Mouse (Mus musculus): ENCODE results near the gene Fgfr2.

Fgfr2 gene

DNA sequence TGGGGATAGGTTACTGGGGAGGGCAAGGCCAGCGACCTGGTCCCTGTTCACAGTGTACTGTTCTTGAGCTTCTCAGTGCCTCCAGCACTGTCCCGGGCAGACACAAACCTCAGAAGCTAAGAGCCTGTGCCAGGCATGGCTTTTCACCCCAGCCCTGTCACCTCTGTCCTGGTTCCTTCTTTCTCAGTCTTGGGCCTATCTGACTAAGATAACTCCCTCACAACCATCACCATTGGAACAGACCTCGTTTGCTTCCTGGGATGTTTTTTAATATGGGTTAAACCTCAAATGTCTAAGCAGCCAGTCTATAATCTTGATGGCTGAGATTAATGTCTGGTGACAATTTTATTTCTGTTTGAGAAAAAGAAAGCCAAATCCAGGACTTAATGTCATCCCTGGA is 755.8 kb downstream of the Fgfr2 start:
- no peak for TF ChIP-seq GATA4 (IDR thresholded peaks at IDR 0.05; ENCODE audit: insufficient replicate concordance, low read length)

DNA sequence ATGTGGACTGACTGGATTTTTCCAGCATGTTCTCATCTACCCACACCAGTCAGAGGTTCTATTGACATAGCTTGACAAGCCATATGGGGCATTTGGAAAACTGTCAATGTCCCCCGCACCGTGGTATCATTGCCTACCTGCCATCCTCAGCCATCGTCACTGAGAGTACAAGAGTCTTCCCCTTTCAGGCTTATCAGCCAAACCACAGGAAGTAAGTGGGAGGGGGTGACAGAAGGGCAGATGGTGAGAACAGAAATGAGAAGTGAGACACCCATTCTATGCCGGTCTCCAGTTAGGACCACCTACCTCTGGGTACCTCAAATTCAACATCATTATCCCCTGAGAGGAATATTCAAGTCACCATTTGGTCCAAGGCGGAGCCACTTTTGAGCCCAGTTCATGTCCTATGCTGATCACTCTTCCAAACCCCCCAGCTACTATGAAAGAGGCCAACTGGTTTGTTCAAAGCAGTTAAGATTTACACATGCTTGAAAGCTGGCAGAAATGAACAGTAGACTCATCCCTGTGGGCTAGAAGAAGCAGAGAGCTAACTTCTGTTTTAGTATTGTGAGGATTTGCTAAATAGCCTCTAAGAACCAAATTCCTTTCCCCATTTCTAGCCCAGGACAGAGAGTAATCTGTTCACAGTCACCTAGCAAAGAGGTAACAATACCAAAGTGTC is 757.3 kb downstream of the Fgfr2 start:
- no peak for TF ChIP-seq GATA4 (IDR thresholded peaks at IDR 0.05; ENCODE audit: insufficient replicate concordance, low read length)

DNA sequence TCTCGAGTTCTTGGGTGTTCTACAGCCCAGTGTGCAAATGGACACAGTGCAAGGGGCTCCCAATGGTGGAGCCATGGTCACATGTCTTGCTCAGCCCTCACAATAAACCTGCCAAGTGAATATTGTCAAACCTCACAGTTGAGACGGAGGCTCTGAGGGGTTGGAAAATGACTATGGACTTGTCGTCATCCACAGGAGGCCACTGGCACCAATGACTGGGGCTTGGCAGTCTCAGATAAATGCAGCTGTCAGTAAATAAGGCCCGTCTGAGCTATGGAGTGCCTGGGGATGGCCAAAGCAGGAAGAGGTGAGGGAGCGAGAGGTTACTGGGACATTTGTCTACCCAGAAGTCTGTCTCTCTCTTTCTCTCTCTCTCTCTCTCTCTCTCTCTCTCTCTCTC is 758.0 kb downstream of the Fgfr2 start:
- no peak for TF ChIP-seq GATA4 (IDR thresholded peaks at IDR 0.05; ENCODE audit: insufficient replicate concordance, low read length)

DNA sequence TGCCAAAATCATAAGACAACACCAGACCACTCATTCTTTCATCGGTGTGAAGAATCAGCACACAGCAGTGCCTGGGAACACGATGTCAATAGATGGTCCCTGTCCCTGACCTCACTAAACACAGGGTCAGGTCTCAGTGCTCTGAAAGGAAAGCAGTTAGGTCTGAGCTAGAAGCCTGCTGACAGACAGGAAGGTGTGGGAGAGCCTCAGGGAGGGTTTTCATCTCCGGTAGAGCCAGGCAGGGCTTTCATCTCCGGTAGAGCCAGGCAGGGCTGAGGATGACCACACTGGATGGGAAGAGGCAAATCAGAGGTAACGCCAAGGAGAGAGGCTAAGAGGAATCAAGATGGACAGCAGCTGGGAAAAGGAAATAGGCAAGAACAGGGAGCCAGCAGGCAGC is 758.6 kb downstream of the Fgfr2 start:
- no peak for TF ChIP-seq GATA4 (IDR thresholded peaks at IDR 0.05; ENCODE audit: insufficient replicate concordance, low read length)

DNA sequence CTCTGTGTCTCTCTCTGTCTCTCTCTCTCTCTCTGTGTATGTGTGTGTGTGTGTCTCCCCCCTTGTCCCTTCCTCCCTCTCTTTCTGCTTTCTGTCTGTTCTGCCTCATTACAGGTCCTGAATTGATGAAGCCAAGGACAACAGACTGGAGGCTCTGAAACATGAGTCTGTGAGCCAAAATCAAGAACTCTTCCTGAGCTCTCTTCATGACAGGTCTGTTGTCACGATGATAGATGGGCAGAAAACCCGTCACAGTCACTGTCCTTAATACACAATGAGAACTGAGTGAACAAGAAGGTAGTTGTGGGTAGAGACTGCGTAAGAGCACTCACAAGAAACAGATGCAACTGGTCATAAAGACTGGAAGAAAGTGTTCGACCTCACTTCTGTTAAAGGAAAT is 762.8 kb downstream of the Fgfr2 start:
- TF ChIP-seq GATA4 (IDR thresholded peaks at IDR 0.05; ENCODE audit: insufficient replicate concordance, low read length), result no peak

DNA sequence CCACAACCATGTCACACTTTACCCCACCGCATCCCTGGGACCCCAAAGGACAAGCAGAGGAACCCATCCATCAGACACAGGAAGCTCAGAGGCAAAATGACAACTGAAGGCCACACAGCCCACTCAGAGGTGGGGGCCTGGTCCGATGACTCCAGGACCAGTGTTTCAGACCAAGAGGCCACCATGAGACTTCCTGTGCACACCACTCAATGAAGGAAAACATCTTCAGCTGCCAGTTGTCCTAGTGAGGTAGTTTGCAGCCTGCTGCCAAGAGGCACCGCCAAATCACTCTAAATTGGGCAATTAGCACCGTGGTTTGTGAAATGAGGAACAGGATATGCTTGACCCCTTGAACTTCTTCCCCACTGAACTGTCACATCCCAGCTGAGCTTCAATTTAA is 764.4 kb downstream of the Fgfr2 start:
- TF ChIP-seq GATA4 (IDR thresholded peaks at IDR 0.05; ENCODE audit: insufficient replicate concordance, low read length), result no peak

DNA sequence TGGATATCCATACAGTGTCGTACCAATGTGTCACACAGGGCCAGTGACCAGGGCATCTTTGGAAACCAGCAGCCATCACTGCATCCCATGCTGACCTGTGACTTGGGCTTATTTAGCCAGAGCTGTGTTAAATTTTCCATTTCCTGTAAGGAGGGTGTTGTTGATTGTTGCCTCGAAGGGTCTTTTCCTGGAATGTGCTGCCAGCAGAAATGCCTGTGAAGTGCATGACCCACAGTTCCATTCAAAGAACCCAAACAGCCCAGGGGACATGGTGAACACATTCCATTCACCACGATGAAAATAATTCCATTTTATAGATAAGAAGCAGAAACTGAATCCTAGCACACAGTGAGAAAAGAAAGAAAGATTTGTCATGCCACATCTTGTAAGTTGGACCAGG is 764.9 kb downstream of the Fgfr2 start:
- peak; percentile 44; the same call in 1 of the 2 replicates for TF ChIP-seq GATA4 (IDR thresholded peaks at IDR 0.05; ENCODE audit: insufficient replicate concordance, low read length)

DNA sequence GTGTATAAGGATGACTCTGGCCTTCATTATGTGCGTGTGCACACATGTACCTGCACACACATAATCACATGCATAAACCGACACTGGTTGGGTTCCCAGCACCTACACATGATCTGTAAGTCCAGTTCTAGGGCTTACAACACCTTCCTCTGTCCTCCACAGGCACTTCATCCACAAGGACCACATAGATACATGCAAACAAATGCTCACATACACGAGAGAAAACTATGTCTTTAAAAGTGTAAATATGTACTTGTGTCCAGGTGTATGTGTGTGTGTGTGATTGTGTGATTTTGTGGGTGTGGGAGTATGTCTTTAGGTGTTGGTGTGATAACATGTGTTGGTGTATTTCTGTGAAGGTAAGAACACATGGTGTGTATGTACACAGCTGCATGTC is 765.3 kb downstream of the Fgfr2 start:
- TF ChIP-seq GATA4 (IDR thresholded peaks at IDR 0.05; ENCODE audit: insufficient replicate concordance, low read length), result no peak

DNA sequence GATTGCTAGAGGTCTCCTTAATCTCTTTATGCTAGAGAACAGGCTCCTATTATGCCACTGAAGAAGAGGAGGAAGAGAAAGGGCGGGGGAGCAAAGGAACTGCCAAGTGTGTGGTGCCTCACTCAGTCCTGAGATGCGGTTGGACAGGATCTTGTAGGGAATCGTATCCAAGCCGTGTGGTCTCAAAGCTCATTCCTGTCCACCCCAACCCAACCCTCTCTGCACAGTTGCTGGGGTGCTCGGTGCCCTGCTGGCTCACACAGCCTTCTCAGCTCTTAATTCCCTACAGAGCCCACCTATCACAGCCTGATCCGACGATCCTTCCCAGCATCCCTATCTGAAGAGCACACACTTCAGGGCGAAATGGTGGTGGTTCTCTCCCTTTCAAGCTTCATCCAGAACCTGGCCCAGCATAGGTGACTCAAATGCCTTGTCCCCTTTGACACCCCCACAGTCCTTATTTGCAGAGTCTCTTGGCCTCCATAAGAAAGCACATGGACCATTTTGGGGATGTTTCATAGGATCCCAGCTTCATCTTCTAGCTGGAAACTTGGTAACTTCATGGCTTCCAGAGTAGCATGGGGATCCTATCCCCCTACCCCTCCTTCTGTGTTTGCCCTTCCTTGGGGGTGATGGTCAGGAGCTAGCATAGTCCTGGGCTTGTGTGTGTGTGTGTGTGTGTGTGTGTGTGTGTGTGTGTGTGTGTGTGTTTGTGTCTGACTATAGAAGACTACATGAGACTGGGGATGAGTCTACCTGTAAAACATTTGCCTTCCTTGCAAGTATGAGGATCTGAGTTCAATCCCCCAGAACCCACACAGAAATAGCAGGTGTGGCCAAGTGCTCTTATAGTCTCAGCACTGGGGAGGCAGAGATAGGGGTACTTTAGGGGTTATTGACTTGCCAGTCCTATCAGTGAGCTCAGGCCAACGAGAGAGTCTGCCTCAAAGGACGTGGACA is 766.0 kb downstream of the Fgfr2 start:
- TF ChIP-seq GATA4 (IDR thresholded peaks at IDR 0.05; ENCODE audit: insufficient replicate concordance, low read length), result no peak

DNA sequence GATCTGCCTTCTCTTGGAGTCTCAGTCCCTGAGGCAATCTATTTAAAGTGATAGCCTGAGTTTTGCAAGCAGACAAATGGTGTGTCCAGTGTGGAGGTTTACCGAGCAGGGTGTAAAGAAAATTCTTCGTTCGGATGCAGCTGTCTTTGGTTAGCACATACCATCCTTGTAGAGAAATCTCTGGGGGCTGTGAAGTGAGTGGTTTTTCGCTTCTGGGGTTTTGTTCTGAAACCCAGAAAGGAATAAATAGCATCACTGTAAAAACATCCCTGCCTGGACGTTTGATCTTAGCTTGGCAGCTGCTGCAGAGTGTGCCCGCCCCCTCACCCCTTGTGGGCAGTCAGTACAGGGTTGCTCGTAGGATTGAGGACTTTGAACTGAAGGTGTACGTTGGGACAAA is 767.0 kb downstream of the Fgfr2 start:
- no peak for TF ChIP-seq GATA4 (IDR thresholded peaks at IDR 0.05; ENCODE audit: insufficient replicate concordance, low read length)

DNA sequence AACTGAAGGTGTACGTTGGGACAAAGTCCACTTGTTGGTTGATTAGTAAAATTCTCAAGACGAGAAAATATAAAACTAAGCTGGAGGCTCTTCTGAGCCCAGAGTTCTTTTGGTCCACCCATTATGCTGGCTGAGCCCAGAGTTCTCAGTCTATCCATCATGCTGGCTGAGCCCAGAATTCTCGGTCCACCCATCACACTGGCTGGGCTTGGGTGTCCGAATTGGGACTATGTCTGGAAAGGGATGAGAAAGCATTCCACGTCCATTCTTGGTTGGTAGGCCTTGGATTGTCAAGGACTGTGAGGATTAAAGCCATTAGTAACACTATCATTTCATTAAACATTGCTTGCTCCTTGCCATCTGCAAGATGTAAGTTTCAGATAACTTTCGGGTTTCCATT is 767.4 kb downstream of the Fgfr2 start:
- no peak for TF ChIP-seq GATA4 (IDR thresholded peaks at IDR 0.05; ENCODE audit: insufficient replicate concordance, low read length)

DNA sequence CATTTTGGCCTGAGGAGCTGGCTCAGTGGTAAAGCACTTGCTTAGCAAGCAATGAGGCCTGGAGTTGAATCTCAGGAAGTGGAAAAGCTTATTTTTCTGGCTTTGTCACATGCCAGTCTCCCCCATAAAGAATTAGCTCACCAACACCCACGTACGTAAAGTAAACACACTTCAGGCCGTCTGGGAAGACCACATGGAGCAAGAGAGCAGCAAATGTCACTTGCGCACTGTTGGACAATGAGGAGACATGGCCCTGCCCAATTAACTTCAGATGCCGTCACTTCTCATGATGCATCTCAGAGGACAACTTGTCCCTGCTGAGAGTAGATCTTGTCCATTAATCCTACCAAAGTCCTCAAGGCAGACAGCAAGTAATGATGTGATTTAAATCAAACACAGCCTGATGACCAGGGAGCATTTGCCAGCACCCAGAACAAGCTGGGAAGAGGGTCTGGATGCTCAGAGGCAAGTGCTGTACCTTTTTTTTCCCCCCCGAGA is 774.0 kb downstream of the Fgfr2 start:
- no peak for TF ChIP-seq GATA4 (IDR thresholded peaks at IDR 0.05; ENCODE audit: insufficient replicate concordance, low read length)

DNA sequence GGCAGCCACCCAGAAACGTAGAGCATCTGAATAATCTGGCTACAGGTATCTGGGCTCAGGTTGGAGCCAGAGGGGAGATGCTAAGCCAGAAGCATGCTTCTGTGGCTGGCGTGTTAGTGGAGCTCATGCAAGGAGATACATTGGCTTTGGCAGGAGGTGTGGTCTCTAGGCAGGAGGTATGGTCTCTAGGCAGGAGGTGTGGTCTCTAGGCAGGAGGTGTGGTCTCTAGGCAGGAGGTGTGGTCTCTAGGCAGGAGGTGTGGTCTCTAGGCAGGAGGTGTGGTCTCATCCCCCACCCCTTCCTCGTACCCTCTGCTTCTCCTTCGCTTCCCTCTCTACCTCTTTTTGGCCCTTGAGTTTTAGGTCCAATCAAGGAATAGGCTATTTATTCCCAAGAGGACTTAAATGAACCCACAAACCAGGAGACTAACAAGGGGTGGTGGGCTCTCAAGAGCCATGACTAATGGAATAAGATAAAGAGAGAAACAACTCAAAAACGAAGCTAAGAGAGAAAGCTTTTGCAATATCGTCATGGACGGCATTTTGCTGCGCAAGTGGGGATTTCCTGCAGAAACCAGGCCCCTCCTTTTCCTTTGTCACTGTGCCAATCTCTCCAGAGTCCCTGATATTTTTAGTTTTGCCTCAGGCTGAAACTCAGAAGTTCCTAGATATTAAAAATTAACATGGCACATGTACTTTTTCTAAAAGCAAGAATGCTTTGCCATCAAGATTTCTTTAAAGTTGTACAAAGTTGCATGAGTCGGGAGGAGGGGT is 775.7 kb downstream of the Fgfr2 start:
- 0 out of 2 replicates have a peak, but pooled peaks have one; percentile 23 for TF ChIP-seq GATA4 (IDR thresholded peaks at IDR 0.05; ENCODE audit: insufficient replicate concordance, low read length)

DNA sequence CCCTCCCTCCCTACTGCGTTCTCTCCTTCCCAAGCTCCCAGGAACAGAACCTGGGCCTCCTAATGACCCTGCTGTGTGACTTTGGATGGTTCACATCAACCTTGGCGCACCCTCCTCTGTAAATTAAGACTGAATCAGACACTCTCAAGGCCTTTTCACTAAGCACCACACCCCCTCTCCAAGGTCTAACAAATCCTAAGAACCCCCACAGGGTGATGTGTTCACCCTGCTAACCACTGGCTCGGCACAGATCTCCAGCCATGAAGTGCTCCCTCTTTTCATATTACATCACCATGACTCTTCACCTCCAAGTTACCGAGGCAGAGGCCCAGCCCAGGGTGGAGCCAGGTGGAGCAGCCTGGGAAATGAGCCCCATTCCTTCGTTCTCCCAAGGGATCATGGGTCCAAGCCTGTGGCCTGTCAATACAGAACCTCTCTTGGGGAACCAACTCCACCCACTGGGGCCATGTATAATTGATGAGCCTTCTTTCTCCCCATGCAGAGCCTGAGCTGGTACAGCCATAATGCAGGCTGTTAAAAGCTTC is 777.6 kb downstream of the Fgfr2 start:
- no peak for TF ChIP-seq GATA4 (IDR thresholded peaks at IDR 0.05; ENCODE audit: insufficient replicate concordance, low read length)

DNA sequence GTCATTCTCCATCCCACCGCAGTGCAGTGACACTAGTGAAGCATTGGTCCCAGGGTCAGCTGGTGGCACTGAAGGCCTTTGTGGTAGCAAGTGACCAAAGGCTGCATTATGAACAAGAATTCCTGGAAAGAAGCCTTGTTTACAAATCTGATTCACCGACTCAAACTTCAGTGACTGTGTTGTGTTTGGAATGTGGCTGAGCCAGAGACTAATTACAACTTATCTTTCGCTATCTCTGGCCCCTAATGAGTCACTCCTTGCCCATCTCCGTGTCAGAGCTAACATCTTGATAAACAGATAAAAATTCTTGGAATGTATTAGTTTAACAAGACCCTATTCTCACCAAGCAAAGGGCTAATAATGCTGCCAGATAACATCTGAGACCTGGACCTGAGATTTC is 778.5 kb downstream of the Fgfr2 start:
- no peak for TF ChIP-seq GATA4 (IDR thresholded peaks at IDR 0.05; ENCODE audit: insufficient replicate concordance, low read length)
